Mouse (Mus musculus) kidney, postnatal 10 days (tissue): ENCODE measurements around the gene Krtap10-10.
A peak's percentile ranks its signal among the peaks of the same experiment; 100 is the strongest.

Experiments
- DNase-seq: peaks from one replicate; pipeline ENCODE4 v3.0.0; 2021; ENCODE audit warnings: mixed read lengths

Gene Krtap10-10

DNA sequence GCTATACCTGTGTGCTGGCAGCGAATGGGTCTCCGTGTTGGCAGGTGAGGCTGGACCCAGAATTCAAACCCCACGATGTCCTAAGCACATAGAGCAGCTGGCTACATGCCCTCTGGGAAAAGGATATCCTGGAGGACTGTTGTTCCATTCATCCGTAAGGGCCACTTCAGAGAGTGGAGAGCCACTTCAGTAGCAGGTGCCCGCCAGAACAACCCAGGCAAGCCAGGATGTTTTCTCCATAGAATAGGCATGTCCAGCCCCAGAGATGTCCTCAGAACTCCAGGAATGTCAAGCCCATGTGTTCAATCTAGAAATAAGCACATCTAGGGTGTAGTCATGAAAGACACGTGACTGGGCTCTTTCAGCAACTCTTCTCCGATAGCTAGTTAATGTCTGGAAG, 33.9 kb downstream of the Krtap10-10 start:
- DNase-seq, result no peak

DNA sequence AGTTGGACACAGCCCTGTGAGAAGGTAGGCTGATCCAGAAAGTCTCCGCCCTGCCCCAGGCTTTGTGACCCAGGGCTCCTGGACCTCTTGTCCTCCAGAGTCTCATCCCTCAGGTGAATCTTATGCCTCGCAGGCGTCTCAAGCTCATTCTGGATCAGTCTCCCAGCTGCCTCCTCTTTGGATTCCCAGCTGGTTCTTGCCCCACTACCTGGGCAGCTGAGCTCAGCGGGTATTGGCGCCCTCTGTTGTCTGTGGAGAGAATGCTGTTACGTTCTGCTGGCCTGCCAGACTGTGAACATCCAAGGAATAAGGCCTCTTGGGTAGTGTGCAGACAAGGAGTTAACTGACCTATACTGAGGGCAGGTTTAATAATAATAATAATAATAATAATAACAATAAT, 43.2 kb downstream of the Krtap10-10 start:
- DNase-seq, result peak; percentile 47

DNA sequence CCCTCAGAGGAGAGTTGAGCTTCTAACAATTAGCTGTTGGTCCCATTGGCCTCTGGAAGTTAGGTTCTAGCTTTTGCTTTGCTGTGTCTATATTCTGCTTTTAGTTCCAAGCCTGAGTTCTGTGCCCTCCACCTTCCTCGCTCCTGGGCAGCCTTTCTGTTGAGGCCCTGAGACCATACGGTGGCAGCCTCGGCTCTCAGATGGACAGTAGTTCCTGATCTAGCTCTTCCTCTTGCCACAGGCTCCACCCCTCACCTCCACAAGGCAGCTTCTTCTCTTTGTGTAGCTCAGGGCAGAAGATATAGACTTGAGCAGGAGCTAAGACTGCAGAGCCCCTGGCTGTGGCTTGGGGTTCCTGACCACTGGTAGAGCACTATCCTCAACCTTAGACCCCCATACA, 44.6 kb downstream of the Krtap10-10 start:
- no peak for DNase-seq

DNA sequence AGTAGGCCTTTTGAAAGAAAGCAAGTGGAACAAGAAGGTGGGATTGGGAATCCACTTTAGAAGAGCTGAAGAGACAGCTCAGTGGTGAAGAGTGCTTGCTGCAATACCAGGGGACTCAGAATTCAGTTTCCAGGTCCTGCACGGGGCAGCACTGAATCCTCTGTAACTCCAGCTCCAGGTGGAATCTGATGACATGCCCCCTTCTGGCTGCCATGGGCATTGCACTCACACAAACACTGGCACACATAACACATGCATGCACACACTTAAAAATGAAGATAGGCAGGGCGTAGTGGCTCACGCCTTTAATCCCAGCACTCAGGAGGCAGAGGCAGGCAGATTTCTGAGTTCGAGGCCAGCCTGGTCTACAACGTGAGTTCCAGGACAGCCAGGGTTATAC, 46.8 kb downstream of the Krtap10-10 start:
- DNase-seq, result no peak

DNA sequence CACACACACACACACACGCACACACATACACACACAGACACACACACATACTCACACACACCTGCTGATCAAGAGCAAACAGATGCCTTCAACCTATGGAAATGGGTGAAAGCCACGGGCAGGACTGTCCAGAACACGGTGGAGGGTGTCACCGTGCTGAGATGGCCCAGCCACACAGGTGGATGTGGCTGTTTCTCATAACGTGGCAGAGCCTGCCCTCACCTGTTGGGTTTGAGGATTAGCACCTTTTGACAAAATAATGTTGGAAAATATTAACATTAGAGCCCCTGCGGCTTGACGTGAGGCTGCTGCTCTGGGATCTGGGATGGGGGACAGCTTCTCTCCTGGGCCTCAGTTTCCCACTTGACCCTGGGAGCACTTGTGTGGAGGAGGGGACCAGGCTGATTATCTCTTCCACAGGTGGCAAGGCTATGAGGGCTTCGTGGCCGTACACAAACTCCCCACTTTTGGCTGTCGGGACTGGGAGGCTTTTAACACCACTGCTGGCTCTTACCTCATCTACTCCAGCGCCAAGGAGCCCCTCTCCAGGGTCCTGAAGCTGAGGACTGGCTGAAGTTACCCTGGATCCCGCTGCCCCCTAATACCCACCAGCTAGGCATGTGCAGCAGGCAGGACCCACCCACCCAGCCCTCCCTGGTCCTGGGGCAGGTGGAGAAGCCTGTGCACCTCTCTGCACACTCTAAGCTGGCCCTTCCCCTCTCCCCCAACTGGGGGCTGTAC, 50.4 kb downstream of the Krtap10-10 start:
- peak; percentile 36 for DNase-seq
